Mouse (Mus musculus): ENCODE measurements around the gene 4933406M09Rik. TPM values are rescaled to one million over a fixed set of nuclear protein-coding genes. Genes with fewer than 3 reads are reported as not detected.

4933406M09Rik gene
- not detected in 2 replicates for polyA plus RNA-seq (2015; fragmentation: Nextera tagmentation; extraction: Ambion mirVana)

GRCm38 (mm10) chr1:134385666-134386065 is at the start of gene 4933406M09Rik:
Gene 4933406M09Rik, plus strand, starts transcription at chr1:134385940.

GRCm38 (mm10) chr1:134361857-134362212 is 23.9 kb upstream of the 4933406M09Rik start, which contains the start of gene Tmem183a:
Gene Tmem183a, minus strand, starts transcription at chr1:134361979.

DNA sequence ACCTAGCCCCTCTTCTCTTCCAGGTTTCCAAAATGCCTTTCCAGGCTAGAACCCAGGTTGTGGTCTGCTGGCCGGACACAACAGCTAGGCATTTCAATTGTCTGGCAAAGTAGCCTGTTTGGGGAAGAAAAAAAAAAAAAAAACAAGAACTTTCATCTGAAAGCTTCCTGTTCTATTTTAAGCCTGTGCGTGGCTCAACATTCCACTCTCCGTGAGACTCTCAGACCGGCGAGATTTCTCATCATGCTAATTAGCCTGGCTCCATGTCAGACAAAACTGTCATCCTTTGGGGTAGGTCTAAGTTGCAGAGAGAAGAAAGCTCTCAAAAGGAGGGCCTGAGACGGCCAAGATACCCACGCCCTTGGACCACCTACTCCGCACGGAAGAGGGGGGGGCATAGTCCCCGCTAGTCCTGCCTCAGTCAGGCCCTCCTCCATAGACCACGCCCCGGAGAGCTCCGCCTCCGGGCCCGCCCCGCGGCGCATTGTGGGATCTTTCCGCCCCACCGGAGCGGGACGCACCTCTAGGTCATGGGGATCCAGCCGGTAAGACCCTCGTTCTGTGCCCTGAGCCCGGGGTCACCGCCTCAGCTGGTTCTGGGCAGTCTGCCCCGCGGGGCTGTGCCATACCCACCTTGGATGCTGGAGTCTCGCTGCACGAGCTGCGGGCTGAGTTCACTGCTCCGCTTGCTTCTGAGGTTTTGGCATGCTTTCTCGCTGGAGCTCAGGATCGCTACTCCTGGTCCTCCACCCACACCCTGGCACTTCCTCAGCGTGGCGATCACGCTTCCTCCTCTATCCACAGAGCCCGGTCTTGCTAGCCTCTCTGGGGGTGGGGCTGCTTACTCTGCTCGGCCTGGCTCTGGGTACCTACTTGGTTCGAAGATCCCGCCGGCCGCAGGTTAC is 20.0 kb downstream of the 4933406M09Rik start, which contains the start of gene Cyb5r1:
Cyb5r1 (plus strand) TSS at position 51 of the 905 bp plus-strand sequence.

GRCm38 (mm10) chr1:134415168-134415831 is 29.6 kb downstream of the 4933406M09Rik start, which contains the start of gene Adipor1:
Gene Adipor1, plus strand, starts transcription at chr1:134415378.

Other genes with a start within 250 kb of the 4933406M09Rik start
- 2.7 and 3.4 TPM in 2 replicates for gene Chil1, start 203.8 kb upstream of the 4933406M09Rik start, polyA plus RNA-seq (2015; fragmentation: Nextera tagmentation; extraction: Ambion mirVana)
- 0.12 TPM in 1 of 2 replicates, not detected in the other for gene Mybph, start 192.5 kb upstream of the 4933406M09Rik start, polyA plus RNA-seq (2015; fragmentation: Nextera tagmentation; extraction: Ambion mirVana)
- gene Adora1, start 150.5 kb upstream of the 4933406M09Rik start, polyA plus RNA-seq (2015; fragmentation: Nextera tagmentation; extraction: Ambion mirVana): 41.1 and 46.1 TPM in 2 replicates
- not detected in 2 replicates for gene Myog, start 96.0 kb upstream of the 4933406M09Rik start, polyA plus RNA-seq (2015; fragmentation: Nextera tagmentation; extraction: Ambion mirVana)
- gene Ppfia4, start 53.0 kb upstream of the 4933406M09Rik start, polyA plus RNA-seq (2015; fragmentation: Nextera tagmentation; extraction: Ambion mirVana): 31.5 and 40.2 TPM in 2 replicates
- 77.4 and 78.9 TPM in 2 replicates for gene Tmem183a, start 24.0 kb upstream of the 4933406M09Rik start, polyA plus RNA-seq (2015; fragmentation: Nextera tagmentation; extraction: Ambion mirVana)
- 11.5 and 11.9 TPM in 2 replicates for gene Cyb5r1, start 19.6 kb downstream of the 4933406M09Rik start, polyA plus RNA-seq (2015; fragmentation: Nextera tagmentation; extraction: Ambion mirVana)
- 87.6 and 88.1 TPM in 2 replicates for gene Adipor1, start 29.4 kb downstream of the 4933406M09Rik start, polyA plus RNA-seq (2015; fragmentation: Nextera tagmentation; extraction: Ambion mirVana)
- 32.1 and 33.4 TPM in 2 replicates for gene Klhl12, start 69.6 kb downstream of the 4933406M09Rik start, polyA plus RNA-seq (2015; fragmentation: Nextera tagmentation; extraction: Ambion mirVana)
- gene Rabif, start 108.7 kb downstream of the 4933406M09Rik start, polyA plus RNA-seq (2015; fragmentation: Nextera tagmentation; extraction: Ambion mirVana): 66.1 and 67.5 TPM in 2 replicates
- gene Mgat4e, start 163.7 kb downstream of the 4933406M09Rik start, polyA plus RNA-seq (2015; fragmentation: Nextera tagmentation; extraction: Ambion mirVana): not detected in 2 replicates
- gene Kdm5b, start 174.2 kb downstream of the 4933406M09Rik start, polyA plus RNA-seq (2015; fragmentation: Nextera tagmentation; extraction: Ambion mirVana): 39.9 and 40.4 TPM in 2 replicates